Mouse (Mus musculus): ENCODE measurements around the gene Tmem136. TPM values are rescaled to one million over a fixed set of nuclear protein-coding genes. Genes with fewer than 3 reads are reported as not detected.
A peak's percentile ranks its signal among the peaks of the same experiment; 100 is the strongest.

Tmem136 gene
- polyA plus RNA-seq, 1 experiment: 0.07 TPM

GRCm38 (mm10) chr9:43076163-43076562 is 40.2 kb downstream of the Tmem136 start:
- TF ChIP-seq E2F4 (IDR thresholded peaks at IDR 0.05; ENCODE audit: insufficient read depth) (no peak), REST (IDR thresholded peaks at IDR 0.05; ENCODE audit: insufficient read depth, insufficient read length) (no peak), POLR2AphosphoS2 (IDR thresholded peaks at IDR 0.05; ENCODE audit: insufficient read length, low read depth) (no peak), MYOG (IDR thresholded peaks at IDR 0.05; ENCODE audit: control insufficient read depth in 1 of 3, insufficient read depth in 1 of 3, insufficient read length in 2 of 3, low read depth in 2 of 3) (no peak), TCF12 (IDR thresholded peaks at IDR 0.05; ENCODE audit: insufficient read depth, poor library complexity, severe bottlenecking) (no peak), CEBPB (IDR thresholded peaks at IDR 0.05; ENCODE audit: insufficient read depth, poor library complexity, severe bottlenecking) (no peak), MYOD1 (IDR thresholded peaks at IDR 0.05; ENCODE audit: control insufficient read depth in 1 of 3, insufficient read length in 2 of 3, low read depth in 2 of 3) (peak in 1 of 3 experiments; percentile 5)

GRCm38 (mm10) chr9:43074611-43075010 is 41.8 kb downstream of the Tmem136 start:
- Histone ChIP-seq H3K27me3 (ENCODE audit: control insufficient read depth, insufficient read depth, insufficient read length) (no peaks in the 10 kb centered on the region), H3K36me3 (ENCODE audit: control insufficient read depth, insufficient read depth) (no peaks in the 10 kb centered on the region), H3K4me2 (ENCODE audit: low read depth) (no peak overlapping the region), H3K79me2 (ENCODE audit: control insufficient read depth, insufficient read depth) (peaks cover 96% of the 10 kb centered on the region), H3K4me3 (no peak overlapping the region), H3ac (ENCODE audit: control insufficient read depth, insufficient read length) (no peak overlapping the region)
- TF ChIP-seq E2F4 (IDR thresholded peaks at IDR 0.05; ENCODE audit: insufficient read depth) (no peak), POLR2AphosphoS2 (IDR thresholded peaks at IDR 0.05; ENCODE audit: insufficient read length, low read depth) (no peak), USF1 (IDR thresholded peaks at IDR 0.05; ENCODE audit: low read depth) (no peak), CEBPB (IDR thresholded peaks at IDR 0.05; ENCODE audit: insufficient read depth, poor library complexity, severe bottlenecking) (no peak), POLR2A (IDR thresholded peaks at IDR 0.05; ENCODE audit: insufficient read length, low read depth) (no peak), REST (IDR thresholded peaks at IDR 0.05; ENCODE audit: insufficient read depth, insufficient read length) (no peak), MYOG (IDR thresholded peaks at IDR 0.05; ENCODE audit: control insufficient read depth in 1 of 3, insufficient read depth in 1 of 3, insufficient read length in 2 of 3, low read depth in 2 of 3) (no peak), SRF (IDR thresholded peaks at IDR 0.05; ENCODE audit: control insufficient read depth, insufficient read length, low read depth) (no peak), TCF3 (IDR thresholded peaks at IDR 0.05; ENCODE audit: insufficient read length, low read depth) (no peak), MYOD1 (IDR thresholded peaks at IDR 0.05; ENCODE audit: control insufficient read depth in 1 of 3, insufficient read length in 2 of 3, low read depth in 2 of 3) (no peak), MAX (IDR thresholded peaks at IDR 0.05; ENCODE audit: low read depth) (no peak), TCF12 (IDR thresholded peaks at IDR 0.05; ENCODE audit: insufficient read depth, poor library complexity, severe bottlenecking) (no peak)

More at GRCm38 (mm10) chr9:43076163-43076562, 40.2 kb downstream of the Tmem136 start:
- Histone ChIP-seq H3K36me3 (ENCODE audit: control insufficient read depth, insufficient read depth) (no peaks in the 10 kb centered on the region), H3K79me2 (ENCODE audit: control insufficient read depth, insufficient read depth) (peaks cover 96% of the 10 kb centered on the region), H3K4me3 (no peak overlapping the region), H3K4me2 (ENCODE audit: low read depth) (no peak overlapping the region), H3ac (ENCODE audit: control insufficient read depth, insufficient read length) (no peak overlapping the region), H3K27me3 (ENCODE audit: control insufficient read depth, insufficient read depth, insufficient read length) (no peaks in the 10 kb centered on the region)

GRCm38 (mm10) chr9:43071741-43072140 is 44.6 kb downstream of the Tmem136 start:
- TF ChIP-seq TCF12 (IDR thresholded peaks at IDR 0.05; ENCODE audit: insufficient read depth, poor library complexity, severe bottlenecking): no peak
- TF ChIP-seq CEBPB (IDR thresholded peaks at IDR 0.05; ENCODE audit: insufficient read depth, poor library complexity, severe bottlenecking): no peak
- no peak for TF ChIP-seq SRF (IDR thresholded peaks at IDR 0.05; ENCODE audit: control insufficient read depth, insufficient read length, low read depth)
- TF ChIP-seq POLR2A (IDR thresholded peaks at IDR 0.05; ENCODE audit: insufficient read length, low read depth): no peak
- Histone ChIP-seq H3K79me2 (ENCODE audit: control insufficient read depth, insufficient read depth) (peaks cover 96% of the 10 kb centered on the region), H3K4me3 (no peak overlapping the region), H3K27me3 (ENCODE audit: control insufficient read depth, insufficient read depth, insufficient read length) (no peaks in the 10 kb centered on the region), H3ac (ENCODE audit: control insufficient read depth, insufficient read length) (no peak overlapping the region), H3K4me2 (ENCODE audit: low read depth) (no peak overlapping the region), H3K36me3 (ENCODE audit: control insufficient read depth, insufficient read depth) (no peaks in the 10 kb centered on the region)

GRCm38 (mm10) chr9:43071176-43071575 is 45.2 kb downstream of the Tmem136 start:
- TF ChIP-seq MYOD1 (IDR thresholded peaks at IDR 0.05; ENCODE audit: control insufficient read depth in 1 of 3, insufficient read length in 2 of 3, low read depth in 2 of 3) (no peak), MAX (IDR thresholded peaks at IDR 0.05; ENCODE audit: low read depth) (no peak), POLR2AphosphoS2 (IDR thresholded peaks at IDR 0.05; ENCODE audit: insufficient read length, low read depth) (no peak), MYOG (IDR thresholded peaks at IDR 0.05; ENCODE audit: control insufficient read depth in 1 of 3, insufficient read depth in 1 of 3, insufficient read length in 2 of 3, low read depth in 2 of 3) (no peak), TCF12 (IDR thresholded peaks at IDR 0.05; ENCODE audit: insufficient read depth, poor library complexity, severe bottlenecking) (no peak), USF1 (IDR thresholded peaks at IDR 0.05; ENCODE audit: low read depth) (no peak)
- Histone ChIP-seq H3ac (ENCODE audit: control insufficient read depth, insufficient read length) (no peak overlapping the region), H3K27me3 (ENCODE audit: control insufficient read depth, insufficient read depth, insufficient read length) (no peaks in the 10 kb centered on the region)

GRCm38 (mm10) chr9:43070566-43070965 is 45.8 kb downstream of the Tmem136 start:
- Histone ChIP-seq H3K4me2 (ENCODE audit: low read depth) (no peak overlapping the region), H3K27me3 (ENCODE audit: control insufficient read depth, insufficient read depth, insufficient read length) (no peaks in the 10 kb centered on the region), H3K4me3 (no peak overlapping the region), H3K79me2 (ENCODE audit: control insufficient read depth, insufficient read depth) (peaks cover 96% of the 10 kb centered on the region), H3ac (ENCODE audit: control insufficient read depth, insufficient read length) (no peak overlapping the region), H3K36me3 (ENCODE audit: control insufficient read depth, insufficient read depth) (no peaks in the 10 kb centered on the region)
- TF ChIP-seq E2F4 (IDR thresholded peaks at IDR 0.05; ENCODE audit: insufficient read depth) (no peak), SRF (IDR thresholded peaks at IDR 0.05; ENCODE audit: control insufficient read depth, insufficient read length, low read depth) (no peak), MYOG (IDR thresholded peaks at IDR 0.05; ENCODE audit: control insufficient read depth in 1 of 3, insufficient read depth in 1 of 3, insufficient read length in 2 of 3, low read depth in 2 of 3) (no peak), POLR2A (IDR thresholded peaks at IDR 0.05; ENCODE audit: insufficient read length, low read depth) (no peak), REST (IDR thresholded peaks at IDR 0.05; ENCODE audit: insufficient read depth, insufficient read length) (no peak), TCF3 (IDR thresholded peaks at IDR 0.05; ENCODE audit: insufficient read length, low read depth) (no peak), TCF12 (IDR thresholded peaks at IDR 0.05; ENCODE audit: insufficient read depth, poor library complexity, severe bottlenecking) (no peak), MAX (IDR thresholded peaks at IDR 0.05; ENCODE audit: low read depth) (no peak), CEBPB (IDR thresholded peaks at IDR 0.05; ENCODE audit: insufficient read depth, poor library complexity, severe bottlenecking) (no peak), USF1 (IDR thresholded peaks at IDR 0.05; ENCODE audit: low read depth) (no peak), MYOD1 (IDR thresholded peaks at IDR 0.05; ENCODE audit: control insufficient read depth in 1 of 3, insufficient read length in 2 of 3, low read depth in 2 of 3) (no peak), POLR2AphosphoS2 (IDR thresholded peaks at IDR 0.05; ENCODE audit: insufficient read length, low read depth) (no peak)

More at GRCm38 (mm10) chr9:43071176-43071575, 45.2 kb downstream of the Tmem136 start:
- H3K36me3 ChIP-seq (ENCODE audit: control insufficient read depth, insufficient read depth): no peaks in the 10 kb centered on the region
- no peak overlapping the region for H3K4me2 ChIP-seq (ENCODE audit: low read depth)
- H3K79me2 ChIP-seq (ENCODE audit: control insufficient read depth, insufficient read depth): peaks cover 96% of the 10 kb centered on the region
- H3K4me3 ChIP-seq: no peak overlapping the region

All from myocyte (in vitro differentiated cells).